Mouse (Mus musculus) E14TG2a.4 (cell line): Measurements from ENCODE around the gene Fkbp15.

Experiments
- CTCF ChIP-seq: conservative IDR thresholded peaks from 2 replicates; pipeline ENCODE4 v1.5.1; 2014; ENCODE audit warnings: low read length
- POU5F1 ChIP-seq: IDR thresholded peaks from 2 replicates; pipeline ENCODE4 v1.6.1; 2014; ENCODE audit warnings: low read length, borderline replicate concordance

DNA sequence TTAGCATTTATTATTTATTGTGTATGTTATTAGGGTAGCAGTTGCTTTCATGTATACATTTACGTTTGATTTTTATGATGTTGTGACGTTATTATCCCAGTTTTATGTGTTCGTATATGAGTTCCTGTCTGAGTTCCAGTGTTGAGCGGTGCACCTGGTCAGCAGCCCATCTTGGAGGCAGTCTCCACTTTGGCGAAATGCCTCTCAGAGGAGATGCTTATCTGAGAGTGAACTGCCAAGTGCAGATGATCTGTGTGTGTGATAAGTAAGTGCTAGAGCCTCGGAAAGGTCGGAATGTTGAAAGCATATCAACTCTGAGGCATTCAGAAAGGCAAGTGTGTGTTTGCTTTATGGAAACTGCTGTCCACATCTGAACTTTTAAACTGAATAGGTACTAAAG lies 13.3 kb upstream of the Fkbp15 start:
- TF ChIP-seq CTCF (no peak), POU5F1 (no peak)
